Mouse (Mus musculus): ENCODE results near the gene Sez6. TPM values are rescaled to one million over a fixed set of nuclear protein-coding genes. Genes with fewer than 3 reads are reported as not detected.

Gene Sez6
- total RNA-seq, 4 experiments from 2014 or later: 0.19 to 0.84 (median 0.52) TPM

DNA sequence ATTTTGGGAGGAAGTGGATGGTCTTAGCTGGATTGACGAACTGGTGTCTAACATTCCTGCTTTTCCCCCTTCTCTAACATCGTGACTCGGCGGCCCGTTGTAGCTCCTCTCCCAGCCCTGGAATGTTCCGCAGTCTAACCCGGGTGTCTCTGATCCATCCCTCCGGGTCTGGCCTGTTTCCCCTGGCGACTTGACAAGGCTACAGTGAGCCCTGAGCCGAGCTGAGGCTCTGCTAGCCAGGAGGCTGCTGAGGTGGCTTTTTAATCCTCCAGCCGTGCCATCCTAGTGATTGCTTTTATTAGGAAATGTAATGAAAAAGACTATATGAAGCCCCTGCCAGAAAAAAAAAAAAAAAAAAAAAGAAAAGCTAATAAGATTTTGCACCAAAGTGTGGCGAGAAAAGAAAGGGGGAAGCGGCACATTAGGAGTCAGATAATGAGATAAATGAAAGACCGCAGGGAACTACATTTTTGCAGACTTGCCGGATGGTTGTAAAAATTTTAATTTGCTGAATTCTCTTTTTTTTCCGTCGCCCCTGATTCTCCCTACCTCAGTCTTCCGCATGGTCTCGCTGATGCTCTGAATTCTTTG lies 24.4 kb upstream of the Sez6 start:
- DNase-seq (ENCODE audit: low spot score): no peak

DNA sequence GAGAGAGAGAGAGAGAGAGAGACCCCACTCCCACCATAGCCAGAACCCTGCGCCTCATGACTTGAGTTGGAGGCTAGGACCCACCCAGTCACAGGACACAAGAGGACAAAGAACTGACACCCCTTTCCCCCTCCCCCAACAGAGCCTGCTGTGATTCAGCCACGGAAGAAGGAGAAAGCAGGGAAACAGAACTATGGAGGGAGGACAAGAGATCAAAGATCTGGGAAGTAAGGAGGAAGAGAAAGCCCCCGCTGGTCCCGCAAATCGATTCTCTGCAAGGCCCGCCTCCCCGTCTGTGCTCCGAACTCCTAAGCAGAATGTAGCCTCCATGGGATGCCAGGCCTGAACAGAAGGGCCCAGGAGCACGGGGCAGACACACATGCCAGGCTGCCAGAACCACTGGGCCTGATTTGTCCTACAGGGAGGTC lies 23.8 kb upstream of the Sez6 start:
- no peak for DNase-seq (ENCODE audit: low spot score)

DNA sequence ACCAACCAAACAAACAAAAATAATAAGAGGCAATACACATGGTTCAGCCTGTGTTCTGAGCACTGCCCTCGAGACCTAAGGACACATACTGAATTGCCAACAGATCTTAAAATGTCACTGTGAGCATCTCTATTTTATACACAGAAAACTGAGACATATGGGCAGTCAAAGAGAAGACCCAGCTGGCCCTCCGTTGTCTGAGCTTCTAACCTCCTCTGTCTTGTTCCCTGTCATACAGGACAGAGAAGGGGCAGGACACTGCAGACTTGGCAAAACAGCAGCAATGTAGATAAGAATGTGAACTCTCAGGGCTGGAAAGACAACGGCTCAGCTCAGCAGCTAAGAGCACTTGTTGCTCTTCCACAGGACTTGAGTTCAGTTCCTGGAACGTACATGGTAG lies 22.1 kb upstream of the Sez6 start:
- DNase-seq (ENCODE audit: low spot score): no peak

DNA sequence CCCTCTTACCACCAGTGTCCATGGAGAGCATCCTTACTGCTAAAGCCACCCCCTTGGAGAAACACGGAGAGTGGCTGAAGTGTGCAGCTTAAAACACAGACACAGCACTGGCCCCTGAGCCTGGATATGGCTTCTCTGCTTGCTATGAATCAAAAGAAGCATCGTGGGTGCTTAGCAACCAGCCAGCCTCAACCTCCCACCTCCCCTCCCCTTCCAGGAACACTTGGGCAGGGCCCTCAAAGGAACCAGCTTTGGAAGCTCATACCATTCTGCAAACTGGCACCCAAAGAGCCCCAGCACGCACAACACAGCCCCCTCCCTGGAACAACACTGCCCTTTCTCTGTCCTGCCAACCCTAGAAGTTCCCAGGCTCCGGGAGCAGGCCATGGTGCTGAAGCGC lies 21.2 kb upstream of the Sez6 start:
- DNase-seq (ENCODE audit: low spot score): no peak

DNA sequence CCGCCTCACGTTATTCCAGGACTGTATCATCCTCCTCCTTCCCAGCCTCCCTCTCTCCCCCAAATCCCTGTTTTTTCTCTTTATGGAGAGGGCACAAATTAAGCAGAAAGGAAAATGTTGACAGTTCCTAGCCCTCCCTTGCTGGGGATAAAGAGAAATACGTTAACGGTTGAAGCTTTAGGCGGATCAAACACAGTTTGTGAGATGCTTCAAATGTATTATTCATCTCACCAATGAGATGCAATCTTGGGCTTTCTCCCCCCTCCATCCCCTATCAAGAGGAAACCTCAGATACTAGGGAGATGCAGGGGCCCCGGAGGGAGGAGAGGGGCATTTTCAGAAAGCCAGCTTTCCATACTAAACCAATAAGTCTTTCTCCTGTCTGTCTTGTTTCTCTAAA lies 20.8 kb upstream of the Sez6 start:
- no peak for DNase-seq (ENCODE audit: low spot score)

DNA sequence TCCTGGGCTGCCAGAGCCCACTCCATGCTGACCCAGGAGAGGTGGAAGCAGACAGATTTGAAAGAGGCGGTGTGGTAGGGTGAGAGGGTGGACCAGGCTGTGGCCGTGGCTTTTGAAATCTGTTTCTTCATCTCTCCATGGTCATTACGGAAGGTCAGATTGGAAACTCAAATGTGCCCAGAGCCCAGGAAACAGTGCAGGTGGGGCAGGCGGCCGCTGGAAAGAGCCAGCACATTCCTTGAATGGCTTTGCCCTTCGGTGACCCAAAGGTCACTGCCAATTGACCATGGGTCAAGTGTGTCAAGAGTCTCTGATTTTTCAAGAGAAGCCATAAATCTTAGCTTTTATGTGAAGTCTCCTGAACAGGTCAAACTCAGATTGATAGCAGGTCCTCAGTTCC lies 17.1 kb upstream of the Sez6 start:
- DNase-seq (ENCODE audit: low spot score): no peak

DNA sequence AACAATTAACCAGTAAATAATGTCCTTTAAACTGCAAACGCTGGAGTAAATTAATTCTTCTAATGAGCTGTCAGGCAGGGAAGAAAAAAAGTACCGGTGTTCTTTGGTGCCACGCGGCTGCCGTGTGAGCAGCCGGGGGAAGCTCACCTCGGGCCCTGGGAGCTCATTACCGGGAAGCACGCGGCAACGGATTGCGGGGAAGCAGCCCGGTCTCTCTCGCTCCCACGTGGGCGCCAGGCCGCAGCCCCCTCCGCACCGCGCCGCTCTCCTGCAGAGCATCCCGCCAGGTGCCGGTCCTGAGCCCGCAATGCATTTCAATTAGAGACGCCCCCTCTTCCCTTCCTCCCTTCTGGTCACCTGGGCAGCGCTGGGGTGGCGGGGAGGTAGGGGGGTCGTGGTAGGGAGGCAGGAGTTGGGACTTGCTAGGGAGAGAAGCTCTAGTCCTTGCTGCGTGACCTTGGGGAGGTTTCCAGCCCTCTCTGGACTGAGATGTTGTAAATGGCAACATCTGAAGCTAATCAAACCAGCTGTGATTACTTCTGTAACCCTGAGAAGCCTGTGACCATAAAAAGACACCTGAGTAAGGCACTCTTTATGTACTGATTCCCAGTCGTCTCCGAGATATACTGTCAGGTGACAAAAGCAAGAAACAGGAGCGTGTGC lies 15.9 kb upstream of the Sez6 start:
- DNase-seq (ENCODE audit: low spot score): no peak

DNA sequence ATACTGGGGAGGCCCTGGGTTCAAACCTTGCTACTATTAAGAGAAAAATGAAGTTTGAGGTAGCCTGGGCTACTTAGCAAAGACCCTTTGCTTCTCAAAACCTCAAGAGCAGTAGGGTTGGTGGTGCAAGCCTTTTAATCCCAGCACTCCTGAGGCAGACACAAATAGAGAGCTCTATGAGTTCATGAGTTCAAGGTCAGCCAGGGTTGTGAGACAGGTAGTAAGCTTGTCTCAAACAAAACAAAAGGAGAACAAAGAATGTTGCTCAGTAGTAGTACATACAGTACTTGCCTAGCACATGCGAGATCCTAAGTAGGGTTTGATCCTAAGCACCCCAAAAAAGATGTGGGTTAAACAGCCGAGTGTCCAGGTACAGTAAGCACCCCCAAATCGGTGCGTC lies 13.9 kb upstream of the Sez6 start:
- DNase-seq (ENCODE audit: low spot score): no peak

DNA sequence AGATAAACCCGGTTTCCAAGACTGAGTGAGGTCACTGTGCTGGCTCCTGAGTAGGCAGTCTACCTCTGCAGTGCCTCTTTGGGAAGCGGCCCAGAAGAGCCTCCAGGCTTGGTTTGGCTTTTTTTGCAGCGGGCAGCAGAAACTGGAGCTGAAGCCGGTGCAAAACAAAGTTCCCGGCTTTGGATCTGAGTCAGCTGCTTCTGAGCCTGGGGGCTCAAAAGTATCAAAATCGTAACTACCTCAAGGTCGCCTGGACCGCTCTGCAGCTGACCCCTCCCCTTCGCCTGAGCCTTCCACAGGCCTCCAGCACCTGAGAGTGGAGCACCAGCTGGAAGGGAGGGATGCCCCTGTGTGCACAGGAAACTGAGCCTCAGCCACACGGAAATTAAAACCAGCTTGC lies 13.4 kb upstream of the Sez6 start:
- no peak for DNase-seq (ENCODE audit: low spot score)

DNA sequence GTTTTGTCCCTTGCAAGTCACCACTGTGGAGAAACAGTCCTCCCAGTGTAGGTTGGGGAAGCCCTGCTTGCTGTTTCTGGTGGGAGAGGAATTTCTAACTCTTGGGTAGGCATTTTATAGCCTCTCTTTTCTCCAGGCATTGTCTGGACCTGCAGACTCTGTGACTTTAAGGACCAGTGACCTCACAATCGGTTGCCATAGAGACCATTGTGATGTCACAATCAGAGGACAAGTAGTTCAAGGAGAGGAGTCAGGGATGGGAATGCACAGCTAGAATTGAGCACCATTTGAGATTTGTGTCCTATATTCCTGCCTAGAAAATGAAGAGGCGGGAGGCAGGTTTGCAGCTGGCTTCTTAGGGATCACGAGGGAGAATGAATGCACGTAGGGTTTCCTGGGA lies 7.3 kb upstream of the Sez6 start:
- no peak for DNase-seq (ENCODE audit: low spot score)

DNA sequence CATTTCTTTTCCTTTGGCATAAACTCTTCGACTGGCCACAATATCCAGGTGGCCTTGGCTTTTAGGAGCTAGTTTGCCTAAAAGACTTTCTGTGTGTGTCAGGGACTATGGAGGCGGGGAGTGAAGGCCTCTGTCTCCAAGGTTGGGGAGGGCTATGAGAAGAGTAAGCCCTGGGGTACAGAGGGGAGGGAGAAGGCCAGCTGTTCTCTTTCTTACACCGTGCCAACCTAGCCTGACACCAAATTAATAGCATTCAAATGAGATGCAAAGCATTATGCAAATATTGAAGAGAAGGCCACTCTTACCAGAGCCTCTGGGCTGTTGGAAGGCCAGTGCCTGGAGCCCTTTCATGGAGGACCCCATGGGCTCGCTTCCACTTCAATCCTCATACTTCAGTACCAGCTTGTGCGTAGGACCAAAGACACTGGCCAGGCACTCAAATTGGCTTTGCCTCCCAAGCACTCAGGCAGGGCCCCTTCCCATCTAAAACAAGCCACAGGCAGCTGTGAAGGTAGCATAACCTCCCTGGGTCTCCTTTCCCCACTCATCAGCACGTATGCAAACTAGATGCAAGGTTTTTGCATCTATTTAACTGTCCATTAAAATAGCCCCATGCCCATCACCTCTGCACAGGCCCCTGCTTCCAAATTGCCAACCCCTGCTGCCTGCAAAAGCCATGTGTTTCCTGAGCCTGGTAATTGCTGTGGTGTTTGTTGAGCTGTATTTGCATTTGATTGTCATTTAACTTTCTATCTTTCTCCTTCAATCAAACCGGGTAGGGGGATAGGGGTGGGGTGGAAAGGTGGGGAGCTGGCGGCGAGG lies 4.6 kb upstream of the Sez6 start:
- no peak for DNase-seq (ENCODE audit: low spot score)

DNA sequence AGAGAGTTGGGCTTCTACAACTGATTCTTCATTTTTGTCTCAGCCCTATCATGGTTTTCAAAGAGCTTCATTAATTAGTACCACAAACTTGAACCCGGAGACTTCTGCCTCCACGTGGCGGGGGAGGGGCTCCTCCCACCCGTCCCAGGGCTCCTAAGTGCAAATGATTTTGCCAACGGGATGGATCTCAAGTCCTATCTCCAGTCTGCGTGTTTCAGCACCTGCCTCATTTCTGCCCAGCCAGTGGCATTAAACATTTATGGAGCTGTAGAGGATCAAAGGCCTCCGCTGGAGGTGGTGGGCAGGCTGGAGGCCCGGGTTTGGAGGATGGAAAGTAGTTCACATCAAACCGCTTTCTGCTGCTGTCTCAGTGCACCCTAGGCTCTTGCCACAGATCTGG lies 3.9 kb upstream of the Sez6 start:
- no peak for DNase-seq (ENCODE audit: low spot score)

DNA sequence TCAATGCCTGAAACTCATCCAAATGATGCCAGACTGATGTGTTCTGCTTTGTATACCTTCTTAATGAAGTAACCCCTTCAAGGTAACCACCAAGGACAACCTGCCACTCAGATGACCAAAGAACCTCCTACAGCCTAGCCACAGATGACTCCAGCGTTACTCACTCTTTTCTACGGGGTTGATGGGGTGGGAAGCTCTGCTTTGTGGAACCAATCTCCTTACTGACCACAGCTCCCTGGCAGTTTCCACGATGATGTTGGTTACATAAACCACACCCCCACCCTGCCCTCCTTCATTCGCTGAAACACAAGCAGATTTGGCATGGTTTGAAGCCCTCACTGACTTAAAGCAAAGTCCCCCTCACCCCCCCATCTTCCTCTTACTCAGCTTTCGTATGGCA lies 2.8 kb upstream of the Sez6 start:
- DNase-seq (ENCODE audit: low spot score): no peak

DNA sequence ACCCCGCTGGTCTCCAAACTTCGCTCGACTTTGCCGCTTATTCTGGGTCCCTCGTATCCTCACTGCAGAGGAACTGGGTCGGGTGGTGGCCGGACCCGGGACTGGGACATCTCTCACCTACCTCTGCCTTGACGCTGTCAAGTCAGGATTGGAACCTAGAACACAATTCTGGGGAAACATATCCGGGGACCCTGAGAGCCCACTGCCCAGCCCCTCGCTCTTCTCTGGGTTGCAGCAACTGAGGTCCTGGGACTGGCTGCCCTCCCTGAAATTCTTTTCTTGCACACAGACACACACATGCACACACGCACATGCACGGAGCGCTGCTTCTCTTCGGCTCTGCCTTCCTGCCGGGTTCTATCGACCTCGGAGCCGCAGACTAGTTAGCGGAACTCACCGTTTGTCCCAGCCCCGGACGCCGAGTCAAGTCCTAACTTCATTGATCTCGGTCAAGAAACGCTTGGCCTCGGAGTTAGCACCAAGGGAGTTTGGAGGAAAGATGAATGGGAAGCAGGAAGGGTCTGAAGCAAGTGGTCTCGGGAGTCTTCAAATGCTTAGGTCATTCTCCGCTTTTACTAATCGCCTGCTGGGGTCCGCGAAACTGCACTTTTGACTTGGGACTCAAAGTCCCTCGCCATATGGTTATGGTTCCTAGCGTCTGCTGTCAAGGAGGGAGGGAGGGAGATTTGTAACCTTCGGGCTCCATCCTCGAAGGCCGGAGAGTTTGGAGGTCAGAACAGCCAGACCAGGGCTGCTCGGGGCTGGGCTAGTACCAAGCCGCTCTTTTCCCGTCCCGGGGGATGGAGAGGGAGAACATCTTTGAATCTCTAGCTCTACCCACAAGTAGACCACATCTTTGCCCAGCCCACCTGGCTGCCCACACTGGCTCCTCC lies 1.2 kb downstream of the Sez6 start:
- no peak for DNase-seq (ENCODE audit: low spot score)

DNA sequence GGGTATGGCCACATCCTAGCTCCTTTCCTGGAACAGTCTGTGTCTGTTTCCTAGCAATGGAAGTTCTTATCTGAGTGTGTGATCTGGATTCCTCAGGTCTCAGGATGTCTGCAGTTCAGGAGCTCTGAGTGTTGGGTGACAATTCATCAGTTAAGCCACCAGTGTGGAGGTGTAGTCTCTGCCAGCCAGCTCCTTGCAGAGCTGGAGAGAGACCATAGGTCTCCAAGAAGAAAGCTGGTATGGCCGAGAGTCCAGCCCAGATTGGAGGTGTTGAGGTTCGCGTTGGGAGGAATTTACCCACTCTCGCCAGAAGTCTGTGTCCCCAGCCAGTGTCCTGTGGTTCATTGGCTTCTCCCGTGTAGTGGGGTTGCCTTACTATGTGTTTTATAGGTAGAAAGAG lies 2.0 kb downstream of the Sez6 start:
- DNase-seq (ENCODE audit: low spot score): no peak

DNA sequence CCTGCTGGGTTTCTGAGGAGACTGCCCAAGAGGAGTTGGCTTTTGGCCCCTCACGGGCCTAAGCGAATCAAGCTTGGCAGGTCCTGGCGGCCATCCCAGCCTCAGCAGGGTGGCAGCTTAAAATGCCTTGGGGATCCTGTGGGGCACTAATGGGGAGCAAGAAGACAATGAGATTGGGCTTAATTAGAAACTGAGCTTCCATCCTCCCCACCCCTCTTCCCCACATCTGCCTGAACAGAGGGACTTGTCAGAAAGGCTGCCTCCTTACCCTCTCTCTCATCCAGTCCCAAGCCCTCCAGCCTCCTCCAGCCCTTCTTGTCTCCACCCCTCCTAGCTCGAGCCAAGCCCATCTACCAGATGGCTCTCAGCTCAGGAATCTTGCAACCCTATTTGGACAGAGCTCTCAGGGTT lies 3.5 kb downstream of the Sez6 start:
- DNase-seq (ENCODE audit: low spot score): no peak

DNA sequence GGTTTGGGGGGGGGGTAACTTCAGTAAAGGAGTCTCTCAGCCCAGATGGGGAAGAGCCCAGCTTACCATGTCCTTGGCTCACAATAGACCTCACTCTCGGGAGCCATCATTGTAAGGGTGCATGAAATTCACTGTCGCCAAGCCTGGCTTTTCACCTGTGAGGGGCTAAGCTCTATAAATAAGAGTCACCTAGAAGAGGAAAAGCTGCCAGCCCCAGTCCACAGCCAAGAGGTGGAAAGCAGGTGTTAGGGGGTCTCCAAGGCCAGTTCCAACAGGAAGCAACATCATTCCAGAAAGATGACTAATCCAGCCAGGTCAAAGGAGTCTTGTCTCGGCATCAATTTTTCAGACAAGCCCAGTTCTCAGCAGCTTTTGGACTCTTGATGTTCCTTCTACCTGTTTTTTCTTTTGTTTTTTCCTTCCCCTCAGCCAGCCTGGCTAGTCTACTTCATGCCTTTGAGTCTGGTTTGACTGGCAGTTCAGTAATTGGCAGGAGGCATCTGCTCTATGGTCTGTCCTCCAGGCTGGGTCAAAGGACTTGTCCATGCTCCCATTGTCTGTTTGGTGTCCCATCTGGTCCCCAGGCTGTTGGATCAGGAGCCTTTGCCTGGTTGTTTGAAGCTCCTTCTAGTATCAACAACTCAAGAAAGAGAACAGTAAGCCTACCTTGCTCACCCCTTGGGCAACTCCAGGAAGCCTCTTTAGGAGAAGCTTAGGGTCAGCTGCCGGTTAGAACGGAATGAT lies 4.1 kb downstream of the Sez6 start:
- DNase-seq (ENCODE audit: low spot score): no peak

DNA sequence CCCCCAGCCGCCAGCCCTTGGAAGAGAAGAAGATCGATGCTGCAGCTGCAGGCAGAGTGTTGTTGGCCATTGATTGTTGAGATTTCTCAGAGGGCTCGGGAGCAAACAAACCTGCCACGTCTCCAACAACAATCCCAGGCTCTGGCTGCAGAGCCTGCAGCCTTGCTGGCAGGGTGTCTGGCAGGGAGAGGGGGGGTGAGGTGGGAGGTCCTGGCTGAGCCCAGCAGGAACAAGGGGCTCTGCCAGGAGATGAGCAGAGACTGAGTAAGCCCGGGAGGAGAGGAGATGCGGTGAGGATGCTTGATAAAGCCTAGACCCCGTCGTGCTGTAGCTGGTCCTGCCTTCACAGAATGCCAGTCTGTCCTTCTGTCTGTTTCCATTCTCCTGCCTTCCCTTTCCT lies 6.2 kb downstream of the Sez6 start:
- no peak for DNase-seq (ENCODE audit: low spot score)

DNA sequence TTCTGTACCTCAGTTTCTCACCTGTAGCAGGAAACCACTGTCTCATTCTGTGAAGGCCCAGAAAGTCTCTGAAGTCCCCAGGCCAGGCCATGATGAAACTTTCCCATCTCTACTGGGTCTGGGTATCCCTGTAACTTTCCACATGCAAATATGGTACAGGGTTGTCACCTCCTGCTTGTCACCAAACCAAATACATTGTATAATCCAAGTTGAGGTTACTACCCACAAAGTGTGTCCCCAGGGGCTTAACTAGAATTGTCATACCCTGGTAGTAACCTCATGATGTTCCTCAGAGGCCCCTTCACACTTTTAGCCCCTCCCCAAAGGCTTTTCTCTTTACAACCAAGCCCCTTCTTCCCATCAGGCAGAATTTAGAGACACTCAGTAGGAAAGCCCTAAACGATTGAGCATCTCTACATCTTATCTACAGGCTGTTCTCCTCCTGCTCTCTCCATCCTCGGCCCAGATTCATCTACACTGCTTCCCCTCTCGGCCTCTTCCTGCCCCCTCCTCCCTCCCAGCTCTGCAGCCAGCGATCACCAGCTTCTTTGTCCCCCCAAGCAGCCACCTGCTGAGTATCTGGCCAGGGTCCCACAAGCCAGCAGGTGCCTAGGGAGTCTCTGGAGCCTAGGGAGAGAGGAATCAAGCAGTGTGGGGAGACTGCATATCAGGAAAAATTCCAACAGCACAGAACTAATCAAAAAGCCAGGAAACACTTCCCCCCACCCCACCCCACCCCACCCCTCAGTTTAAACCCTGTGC lies 7.2 kb downstream of the Sez6 start:
- DNase-seq (ENCODE audit: low spot score): no peak

DNA sequence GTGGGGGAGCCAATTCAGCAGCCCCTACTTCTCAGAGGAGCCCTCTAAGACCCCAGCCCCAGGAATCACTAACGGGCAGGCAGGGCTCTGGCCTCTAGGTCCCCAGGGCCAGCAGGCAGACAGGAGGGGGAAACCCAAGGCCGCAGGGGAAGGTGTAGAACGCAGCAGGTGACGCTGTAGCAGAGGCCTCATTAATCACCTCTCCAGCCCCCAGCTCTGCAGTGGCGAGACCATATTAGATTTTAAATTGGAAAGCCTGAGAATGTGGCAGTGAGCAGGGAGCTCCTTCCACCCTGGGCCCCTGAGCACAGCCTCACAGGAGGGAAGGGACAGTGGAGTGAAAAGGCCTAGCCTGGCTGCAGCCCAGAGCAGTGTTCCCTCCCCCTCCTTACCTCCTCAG lies 11.6 kb downstream of the Sez6 start:
- no peak for DNase-seq (ENCODE audit: low spot score)

DNA sequence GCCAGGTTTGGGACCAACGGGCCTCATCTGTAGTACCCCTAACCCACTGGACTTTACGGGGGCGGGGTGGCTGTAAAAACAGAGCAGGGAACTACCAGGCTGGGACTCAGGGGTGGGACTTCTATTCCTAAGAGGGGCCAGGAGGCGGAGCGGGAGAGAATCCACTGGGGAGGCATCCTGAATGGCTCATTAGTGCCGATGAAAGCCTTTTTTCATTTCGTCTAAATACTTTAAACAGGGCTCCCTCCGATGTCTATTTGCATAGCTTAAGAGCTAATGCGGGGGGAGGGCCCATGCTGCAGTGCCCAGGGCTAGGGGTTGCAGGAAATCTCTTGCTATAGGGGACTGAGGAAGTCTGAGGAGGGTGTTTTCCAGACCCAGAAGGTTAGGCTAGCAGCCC lies 17.3 kb downstream of the Sez6 start:
- no peak for DNase-seq (ENCODE audit: low spot score)
